Mouse (Mus musculus) embryonic facial prominence, embryonic 15.5 days (tissue): ENCODE measurements around the gene Klri1. TPM values are rescaled to one million over a fixed set of nuclear protein-coding genes. Genes with fewer than 3 reads are reported as not detected.
"Not testable (repeated sequence)": the region's sequence is repeated elsewhere in the genome, so short reads cannot be mapped to it uniquely, and the experiment has no call there.

ENCODE experiments used
- ATAC-seq: fragments of 200-750 bp; cut with Nextera tagmentation; 2 replicates; pipeline ENCODE4 v1.8.0; 2017; ENCODE audit warnings: low read depth, moderate TSS enrichment; ENCODE audit not compliant: insufficient number of reproducible peaks, low FRiP score, low TSS enrichment
- H3K27ac ChIP-seq: fragments of 300-500 bp; sonication (generic); replicated peaks from 2 replicates; pipeline ENCODE4 v1.5.1; 2015; ENCODE audit warnings: mild to moderate bottlenecking, inconsistent platforms
- H3K27me3 ChIP-seq: fragments of 300-500 bp; sonication (generic); 2 replicates; pipeline ENCODE4 v1.6.1; 2015; ENCODE audit warnings: inconsistent platforms
- H3K36me3 ChIP-seq: fragments of 300-500 bp; sonication (generic); 2 replicates; pipeline ENCODE4 v1.6.1; 2015; ENCODE audit warnings: mild to moderate bottlenecking, inconsistent platforms
- H3K4me1 ChIP-seq: fragments of 300-500 bp; sonication (generic); 2 replicates; pipeline ENCODE4 v1.6.1; 2015; ENCODE audit warnings: inconsistent platforms
- H3K4me2 ChIP-seq: fragments of 300-500 bp; sonication (generic); replicated peaks from 2 replicates; pipeline ENCODE4 v1.6.1; 2015; ENCODE audit warnings: mild to moderate bottlenecking, inconsistent platforms
- H3K4me3 ChIP-seq: fragments of 300-500 bp; sonication (generic); replicated peaks from 2 replicates; pipeline ENCODE4 v1.5.1; 2015; ENCODE audit warnings: mild to moderate bottlenecking, inconsistent platforms
- H3K9ac ChIP-seq: fragments of 300-500 bp; sonication (generic); 2 replicates; pipeline ENCODE4 v1.6.1; 2015; ENCODE audit warnings: inconsistent platforms
- H3K9me3 ChIP-seq: fragments of 300-500 bp; sonication (generic); replicated peaks from 2 replicates; pipeline ENCODE4 v1.6.1; 2016; ENCODE audit warnings: inconsistent platforms
- WGBS: fragments of 180-500 bp; shearing (Covaris S2); methylation state at CpG from one replicate; pipeline ENCODE4 v1.1.7; 2015; 5-methylcytosine and 5-hydroxymethylcytosine counted together
- polyA plus RNA-seq: library from polyadenylated mRNA; unstranded; fragments of >200 nt; fragmentation: Nextera tagmentation; extraction: Ambion mirVana; gene quantifications from 2 replicates; pipeline ENCODE4 v1.2.1, GENCODE M21; 2015

The Klri1 gene
- polyA plus RNA-seq = not detected in 2 replicates

DNA sequence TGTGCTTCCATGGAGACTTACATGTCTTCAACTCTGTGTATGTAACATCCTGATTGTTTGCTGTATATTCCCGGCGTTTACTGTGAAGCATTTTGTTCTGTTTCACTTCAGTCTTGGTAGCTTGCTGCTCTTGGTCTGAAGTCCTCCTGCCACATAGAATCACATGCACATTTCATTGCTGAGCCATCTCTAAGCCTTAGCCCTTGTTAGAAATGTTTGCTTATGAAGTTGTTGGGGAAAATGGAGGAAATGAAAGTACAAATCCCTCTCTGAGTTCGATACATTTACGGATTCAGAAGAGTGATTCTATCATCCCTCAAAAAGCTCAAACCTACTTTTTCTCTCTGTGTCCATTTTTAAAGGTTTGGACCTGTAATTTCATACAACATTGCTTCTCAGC, at the start of gene Klri1:
TSS of gene Klri1 (minus strand) at position 101 of the 400 bp plus-strand sequence.
- Histone ChIP-seq H3K9me3 (no peaks in the 10 kb centered on the region), H3K9ac (no peak within 1 kb of the TSS), H3K4me1 (no peaks in the 10 kb centered on the region), H3K4me3 (no peak within 1 kb of the TSS), H3K27ac (no peak within 1 kb of the TSS), H3K4me2 (no peak within 1 kb of the TSS), H3K36me3 (no peaks in the 10 kb centered on the region), H3K27me3 (no peaks in the 10 kb centered on the region)
- WGBS = 83% methylated on average over 4 of the region's 4 CpGs
- no peak for ATAC-seq

DNA sequence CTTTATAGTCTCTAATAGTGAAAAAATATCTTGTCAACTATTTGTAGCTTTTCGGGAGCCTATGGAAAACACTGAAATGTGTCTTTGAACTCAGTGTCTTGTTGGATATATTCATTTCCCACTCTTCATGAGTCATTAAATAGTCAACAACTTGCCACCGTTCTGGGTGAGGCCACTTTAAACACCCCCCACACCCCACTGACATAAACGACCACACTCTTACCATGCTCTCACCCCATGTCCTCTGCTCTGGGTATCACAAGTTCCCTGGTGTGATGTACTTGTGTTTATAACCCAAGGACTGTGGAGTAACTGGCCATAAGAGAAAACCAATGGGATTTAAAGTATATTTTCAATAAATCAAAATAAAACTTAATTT, 30.7 kb upstream of the Klri1 start:
- Histone ChIP-seq H3K27ac (no peak overlapping the region), H3K9me3 (no peaks in the 10 kb centered on the region), H3K4me3 (no peak overlapping the region), H3K36me3 (no peaks in the 10 kb centered on the region), H3K4me2 (no peak overlapping the region), H3K4me1 (no peaks in the 10 kb centered on the region), H3K9ac (no peak overlapping the region), H3K27me3 (no peaks in the 10 kb centered on the region)
- WGBS = 77% methylated on average over 3 of the region's 3 CpGs
- no peak for ATAC-seq

DNA sequence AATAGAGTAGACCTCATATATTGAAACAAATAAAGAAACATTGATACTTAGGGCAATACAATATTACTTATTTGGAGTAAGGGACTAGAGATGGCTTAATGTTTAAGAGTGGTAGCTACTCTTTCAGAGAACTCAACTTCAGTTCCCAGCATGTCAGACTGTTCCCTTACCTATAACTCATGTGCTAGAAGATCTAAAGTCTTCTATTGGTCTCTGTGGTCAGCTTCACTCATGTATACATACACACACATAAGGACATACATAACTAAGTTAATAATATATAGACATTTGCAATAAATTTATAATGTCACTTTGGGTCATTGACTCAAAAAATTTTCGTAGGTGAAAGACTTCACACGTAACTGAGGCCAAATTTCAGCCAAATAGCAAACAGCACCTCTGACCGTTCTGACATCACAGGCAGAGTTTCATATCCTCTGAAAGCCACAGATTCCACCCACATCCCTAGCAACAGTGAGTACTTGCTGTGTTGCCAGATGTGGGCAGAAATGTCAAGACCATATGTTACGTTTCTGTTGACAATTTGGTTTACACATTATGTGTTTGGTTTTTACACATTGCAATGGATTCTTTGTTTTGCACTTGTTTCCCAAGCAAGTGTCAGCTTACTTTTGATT, 30.2 kb upstream of the Klri1 start:
- no peak overlapping the region for H3K4me3 ChIP-seq
- no peak for ATAC-seq
- no peak overlapping the region for H3K27ac ChIP-seq
- H3K9ac ChIP-seq = no peak overlapping the region
- H3K36me3 ChIP-seq = no peaks in the 10 kb centered on the region
- no peak overlapping the region for H3K4me2 ChIP-seq
- H3K4me1 ChIP-seq = no peaks in the 10 kb centered on the region
- H3K27me3 ChIP-seq = no peaks in the 10 kb centered on the region
- no peaks in the 10 kb centered on the region for H3K9me3 ChIP-seq
- 75% methylated on average over 4 of the region's 4 CpGs for WGBS

DNA sequence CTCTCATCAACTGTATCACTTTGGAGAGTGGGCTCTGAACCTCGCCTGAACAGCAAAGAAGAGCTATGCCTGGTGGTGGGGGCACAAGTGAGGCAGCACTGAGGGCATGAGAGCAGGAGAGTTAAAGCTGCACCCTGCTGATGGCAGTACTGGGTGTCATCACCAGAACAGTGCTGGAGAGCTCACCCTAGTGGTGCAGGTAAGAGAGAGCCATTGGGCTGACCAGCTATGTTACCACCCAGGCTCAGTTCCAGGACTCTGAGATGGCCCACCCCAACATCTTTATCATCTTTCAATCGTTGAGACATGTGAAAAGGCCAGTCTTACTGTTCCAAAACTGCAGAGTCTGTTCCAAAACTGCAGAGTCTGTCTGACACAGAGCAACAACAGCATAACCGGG, 29.2 kb upstream of the Klri1 start:
- no peak overlapping the region for H3K27ac ChIP-seq
- no peak overlapping the region for H3K4me2 ChIP-seq
- no peaks in the 10 kb centered on the region for H3K4me1 ChIP-seq
- no peaks in the 10 kb centered on the region for H3K36me3 ChIP-seq
- H3K27me3 ChIP-seq = no peaks in the 10 kb centered on the region
- H3K4me3 ChIP-seq = no peak overlapping the region
- no peak for ATAC-seq
- H3K9ac ChIP-seq = no peak overlapping the region
- no peaks in the 10 kb centered on the region for H3K9me3 ChIP-seq
- WGBS = 55% methylated on average over 3 of the region's 3 CpGs

DNA sequence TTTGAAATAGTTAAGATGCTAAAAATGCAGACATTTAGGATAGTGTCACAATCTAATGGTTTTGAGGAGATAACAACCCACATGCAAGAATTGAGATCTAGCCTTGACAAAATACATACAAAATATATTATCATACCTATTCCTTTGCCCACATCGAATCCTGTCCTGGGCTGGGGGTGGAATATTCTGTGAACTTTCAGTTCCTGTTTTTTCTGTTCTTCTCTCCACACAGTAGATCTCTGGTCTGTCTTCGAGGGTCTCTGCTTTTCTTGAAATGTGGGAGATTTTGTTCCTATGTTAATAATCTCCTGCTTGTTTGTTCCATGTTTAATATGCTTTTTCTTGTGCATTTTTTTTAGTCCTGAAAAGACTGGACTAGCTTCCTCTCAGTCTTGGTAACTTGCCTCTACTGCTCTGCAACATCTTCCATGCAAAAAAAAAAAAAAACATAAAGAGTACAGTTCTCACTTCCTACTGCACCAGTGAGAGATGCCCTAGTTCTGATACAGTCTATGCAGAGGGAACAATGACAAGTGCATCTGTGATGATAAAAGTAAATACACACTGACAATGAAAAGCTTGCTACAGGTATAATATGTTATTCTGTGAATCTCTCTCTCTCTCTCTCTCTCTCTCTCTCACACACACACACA, 23.3 kb upstream of the Klri1 start, which contains the start of gene Klri2:
TSS of gene Klri2 (minus strand) at position 416 of the 653 bp plus-strand sequence.
- Histone ChIP-seq H3K9me3 (no peaks in the 10 kb centered on the region), H3K27me3 (no peaks in the 10 kb centered on the region), H3K4me1 (no peaks in the 10 kb centered on the region), H3K4me2 (no peak within 1 kb of the TSS), H3K9ac (no peak within 1 kb of the TSS), H3K4me3 (no peak within 1 kb of the TSS), H3K36me3 (no peaks in the 10 kb centered on the region), H3K27ac (no peak within 1 kb of the TSS)
- ATAC-seq = no peak
- 65% methylated on average over 2 of the region's 2 CpGs for WGBS

DNA sequence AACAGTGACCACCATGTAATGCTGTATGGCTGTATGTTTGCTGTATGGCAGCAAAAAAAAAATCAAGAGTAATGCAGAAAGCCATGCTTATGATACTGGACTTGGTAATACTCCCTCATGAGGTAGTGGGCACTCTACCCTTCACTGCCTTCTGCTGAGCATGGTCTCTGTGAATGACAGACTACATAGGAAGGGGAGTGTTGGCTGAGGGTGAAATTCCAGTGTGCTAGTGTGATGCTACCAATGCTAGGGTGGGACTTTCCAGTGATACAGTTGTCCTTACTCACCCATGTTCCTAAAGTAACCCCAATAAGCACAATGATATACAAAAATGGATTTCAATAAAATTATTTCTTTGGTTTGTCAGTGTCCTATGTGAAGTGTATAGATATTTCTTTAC, 19.5 kb upstream of the Klri1 start:
- ATAC-seq = no peak
- H3K9ac ChIP-seq = no peak overlapping the region
- no peak overlapping the region for H3K4me3 ChIP-seq
- no peaks in the 10 kb centered on the region for H3K36me3 ChIP-seq
- no peak overlapping the region for H3K27ac ChIP-seq
- no peaks in the 10 kb centered on the region for H3K4me1 ChIP-seq
- no peak overlapping the region for H3K4me2 ChIP-seq
- H3K27me3 ChIP-seq = no peaks in the 10 kb centered on the region
- H3K9me3 ChIP-seq = no peaks in the 10 kb centered on the region

DNA sequence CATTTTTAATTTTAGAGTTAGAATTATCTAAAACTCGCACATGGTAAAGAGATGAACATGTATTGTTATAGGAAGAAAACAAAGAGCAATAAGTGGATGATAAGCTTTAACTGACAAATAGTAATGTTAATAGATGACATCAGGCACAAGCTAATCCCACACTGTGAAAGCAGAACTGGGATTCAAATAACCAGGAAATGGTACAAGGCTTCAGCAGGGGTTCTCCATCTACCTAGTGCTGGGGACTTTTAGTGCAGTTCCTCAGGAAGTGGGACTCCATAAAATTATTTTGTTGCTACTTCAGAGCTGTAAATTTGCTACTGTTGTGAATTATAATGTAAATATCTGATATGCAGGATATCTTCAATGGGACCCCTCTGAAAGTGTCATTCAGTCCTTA, 10.3 kb upstream of the Klri1 start:
- Histone ChIP-seq H3K27ac (no peak overlapping the region), H3K36me3 (no peaks in the 10 kb centered on the region), H3K4me1 (no peaks in the 10 kb centered on the region), H3K4me3 (no peak overlapping the region), H3K9ac (no peak overlapping the region), H3K9me3 (no peaks in the 10 kb centered on the region), H3K27me3 (no peaks in the 10 kb centered on the region), H3K4me2 (no peak overlapping the region)
- 80% methylated on average over 1 of the region's 1 CpGs for WGBS
- no peak for ATAC-seq

DNA sequence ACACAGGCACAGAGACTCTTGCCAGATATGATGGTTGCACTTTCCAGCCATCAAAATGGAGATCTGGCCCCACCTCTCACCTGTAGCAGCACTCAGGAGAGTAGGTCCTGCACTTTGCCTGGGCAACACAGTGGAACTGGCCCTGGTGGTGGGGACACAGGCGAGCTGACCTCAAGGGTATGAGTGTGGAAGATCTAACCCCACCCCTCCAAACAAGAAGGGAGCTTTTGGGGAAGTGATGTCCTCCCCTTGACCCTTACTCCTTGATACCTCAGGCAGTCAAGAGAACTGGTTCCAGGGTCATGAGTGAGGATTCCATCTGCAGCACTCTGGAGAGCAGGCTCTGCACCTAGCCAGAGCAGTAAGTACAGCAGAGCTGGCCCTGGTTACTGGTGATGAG, 4.5 kb upstream of the Klri1 start:
- Histone ChIP-seq H3K9ac (no peak overlapping the region), H3K27ac (no peak overlapping the region), H3K9me3 (no peaks in the 10 kb centered on the region), H3K36me3 (no peaks in the 10 kb centered on the region), H3K4me2 (no peak overlapping the region), H3K4me3 (no peak overlapping the region), H3K4me1 (no peaks in the 10 kb centered on the region), H3K27me3 (no peaks in the 10 kb centered on the region)
- no peak for ATAC-seq
- WGBS = 43% methylated on average over 1 of the region's 1 CpGs

DNA sequence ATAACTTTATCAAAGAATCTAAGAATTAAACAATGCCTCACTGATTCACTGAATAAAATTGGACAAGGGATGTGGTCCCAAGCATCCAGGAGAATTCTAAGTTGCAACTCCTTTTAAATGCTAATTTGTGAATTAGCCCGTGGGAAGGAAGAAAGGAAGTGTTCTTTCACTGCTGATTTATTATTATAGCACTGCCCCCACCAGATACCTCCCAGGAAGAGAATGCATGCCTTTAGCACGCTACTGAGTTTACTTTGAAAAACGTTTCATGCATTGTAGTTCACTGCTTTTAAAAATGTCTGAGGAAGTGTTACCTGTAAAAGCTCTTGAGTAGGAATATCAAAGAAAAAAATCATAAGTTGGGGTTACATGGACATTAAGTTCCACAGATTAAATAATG, 3.6 kb upstream of the Klri1 start:
- 46% methylated on average over 3 of the region's 3 CpGs for WGBS
- H3K4me1 ChIP-seq = no peaks in the 10 kb centered on the region
- no peak overlapping the region for H3K4me3 ChIP-seq
- H3K27me3 ChIP-seq = no peaks in the 10 kb centered on the region
- no peak overlapping the region for H3K4me2 ChIP-seq
- ATAC-seq = no peak
- H3K9me3 ChIP-seq = no peaks in the 10 kb centered on the region
- H3K27ac ChIP-seq = no peak overlapping the region
- no peak overlapping the region for H3K9ac ChIP-seq
- no peaks in the 10 kb centered on the region for H3K36me3 ChIP-seq

DNA sequence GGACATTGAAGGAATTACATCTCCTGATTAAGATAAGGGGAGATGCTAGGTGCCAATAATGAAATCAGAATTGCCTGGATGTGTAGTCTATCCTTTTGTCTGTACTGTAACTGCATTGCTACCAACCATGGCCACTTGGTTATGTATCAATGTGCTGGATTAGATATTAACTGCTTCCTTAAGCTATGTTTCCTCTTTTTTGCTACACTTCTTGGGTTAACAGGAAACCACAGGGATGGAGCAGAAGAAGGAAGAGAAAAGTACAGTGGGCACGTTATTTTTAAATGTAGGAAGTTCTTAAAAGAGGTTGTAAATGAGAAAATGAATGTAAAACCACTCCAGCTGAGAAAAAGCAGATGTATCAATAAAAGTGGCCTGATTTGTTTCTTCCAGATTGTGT, 3.4 kb downstream of the Klri1 start:
- no peak overlapping the region for H3K4me2 ChIP-seq
- H3K9me3 ChIP-seq = no peaks in the 10 kb centered on the region
- no peaks in the 10 kb centered on the region for H3K27me3 ChIP-seq
- no peak overlapping the region for H3K9ac ChIP-seq
- no peaks in the 10 kb centered on the region for H3K36me3 ChIP-seq
- 23% methylated on average over 1 of the region's 1 CpGs for WGBS
- ATAC-seq = no peak
- H3K4me1 ChIP-seq = no peaks in the 10 kb centered on the region
- no peak overlapping the region for H3K27ac ChIP-seq
- no peak overlapping the region for H3K4me3 ChIP-seq

DNA sequence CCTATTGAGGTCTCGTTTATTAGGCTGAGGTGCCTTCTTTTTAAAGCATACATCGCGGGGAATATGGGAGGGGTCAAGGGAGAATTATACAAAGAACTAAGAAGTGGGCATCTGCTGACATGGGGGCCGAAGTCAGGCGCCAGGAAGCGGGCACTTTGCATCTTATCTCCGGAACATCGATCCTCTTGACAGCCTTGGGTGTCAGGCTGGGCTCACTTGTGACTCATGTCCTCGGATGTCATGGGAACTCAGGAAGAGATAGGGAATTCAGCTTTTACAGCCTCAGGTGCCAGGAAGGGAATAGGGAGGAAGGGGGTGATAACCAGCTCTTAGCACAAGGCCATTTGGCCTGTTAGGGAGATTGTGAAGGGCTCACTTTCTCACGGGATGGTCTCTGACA, 25.5 kb downstream of the Klri1 start:
- 84% methylated on average over 10 of the region's 10 CpGs for WGBS
- H3K9ac ChIP-seq, H3K36me3 ChIP-seq, ATAC-seq, H3K9me3 ChIP-seq, H3K4me3 ChIP-seq, H3K27ac ChIP-seq, H3K4me2 ChIP-seq, H3K27me3 ChIP-seq, H3K4me1 ChIP-seq: not testable (repeated sequence)

DNA sequence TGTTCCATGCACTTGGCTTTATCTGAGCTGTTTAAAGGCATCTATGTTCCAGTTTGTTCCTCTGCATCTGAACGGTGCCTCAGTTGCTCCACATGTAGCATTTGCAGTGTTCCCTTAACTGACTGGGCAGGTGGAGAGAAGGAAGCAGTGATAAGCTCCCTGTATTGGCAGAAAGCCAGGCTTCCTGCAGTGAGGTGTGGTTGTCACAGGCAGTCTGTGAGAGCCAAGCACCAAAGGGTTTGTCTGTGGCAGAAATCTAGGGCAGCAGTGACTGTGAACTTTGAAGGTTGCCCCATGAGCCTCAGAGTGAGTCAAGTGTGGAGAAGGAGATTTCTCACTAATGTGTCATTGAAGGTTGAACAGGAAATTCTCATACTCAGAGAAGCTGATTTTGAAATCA, 36.6 kb downstream of the Klri1 start:
- H3K4me1 ChIP-seq = no peaks in the 10 kb centered on the region
- no peaks in the 10 kb centered on the region for H3K27me3 ChIP-seq
- no peak overlapping the region for H3K27ac ChIP-seq
- no peaks in the 10 kb centered on the region for H3K36me3 ChIP-seq
- H3K9me3 ChIP-seq = no peaks in the 10 kb centered on the region
- no peak for ATAC-seq
- no peak overlapping the region for H3K9ac ChIP-seq
- WGBS = 78% methylated on average over 1 of the region's 1 CpGs
- H3K4me2 ChIP-seq = no peak overlapping the region
- no peak overlapping the region for H3K4me3 ChIP-seq
